Mouse (Mus musculus): ENCODE measurements at regions not wholly inside any gene's neighbourhood (a gene's known extent, or its start where the extent isn't known, plus 50 kb on each side); places are given as distances from the start of the nearest gene placed in this dataset.

- TF ChIP-seq GATA1 (IDR thresholded peaks at IDR 0.05; ENCODE audit: borderline replicate concordance, low read length), result no peak
- no peak for TF ChIP-seq TAL1 (conservative IDR thresholded peaks at IDR 0.05; ENCODE audit: low read depth, low read length)
- TF ChIP-seq POLR2AphosphoS5 (IDR thresholded peaks at IDR 0.05; ENCODE audit: insufficient replicate concordance, low read depth, low read length), result no peak
- TF ChIP-seq GATA2 (IDR thresholded peaks at IDR 0.05; ENCODE audit: borderline replicate concordance, low read depth, low read length), result no peak
- TF ChIP-seq CTCF (IDR thresholded peaks at IDR 0.05; ENCODE audit: low read depth, low read length), result no peak
- Histone ChIP-seq H3K4me3 (ENCODE audit: low read depth, low read length) (no peak overlapping the region), H3K27me3 (ENCODE audit: insufficient read depth, low read length) (no peaks in the 10 kb centered on the region), H3K9me3 (replicated peaks) (peaks cover 50% of the 10 kb centered on the region), H3K36me3 (replicated peaks) (no peaks in the 10 kb centered on the region), H3K4me1 (ENCODE audit: insufficient read depth, low read depth, low read length) (no peaks in the 10 kb centered on the region)
- DNase-seq (ENCODE audit: low spot score), result no peak
- no peak for ATAC-seq (ENCODE audit: extremely low read depth, insufficient number of reproducible peaks, low FRiP score, poor library complexity, severe bottlenecking)
Measured at GRCm38 (mm10) chr7:117259674-117260294, 121.0 kb upstream of the Xylt1 start.

GRCm38 (mm10) chr7:117260596-117260995, 120.2 kb upstream of the Xylt1 start:
- no peaks in the 10 kb centered on the region for H3K36me3 ChIP-seq (replicated peaks)
- H3K4me1 ChIP-seq (ENCODE audit: insufficient read depth, low read depth, low read length), result no peaks in the 10 kb centered on the region
- TF ChIP-seq CTCF (IDR thresholded peaks at IDR 0.05; ENCODE audit: low read depth, low read length), result no peak
- TF ChIP-seq GATA1 (IDR thresholded peaks at IDR 0.05; ENCODE audit: borderline replicate concordance, low read length), result no peak
- no peak for TF ChIP-seq GATA2 (IDR thresholded peaks at IDR 0.05; ENCODE audit: borderline replicate concordance, low read depth, low read length)
- no peak for TF ChIP-seq TAL1 (conservative IDR thresholded peaks at IDR 0.05; ENCODE audit: low read depth, low read length)
- TF ChIP-seq POLR2AphosphoS5 (IDR thresholded peaks at IDR 0.05; ENCODE audit: insufficient replicate concordance, low read depth, low read length), result no peak
- H3K27me3 ChIP-seq (ENCODE audit: insufficient read depth, low read length), result no peaks in the 10 kb centered on the region
- peaks cover 51% of the 10 kb centered on the region for H3K9me3 ChIP-seq (replicated peaks)
- H3K4me3 ChIP-seq (ENCODE audit: low read depth, low read length), result no peak overlapping the region
- no peak for ATAC-seq (ENCODE audit: extremely low read depth, insufficient number of reproducible peaks, low FRiP score, poor library complexity, severe bottlenecking)
- no peak for DNase-seq (ENCODE audit: low spot score)

- H3K4me1 ChIP-seq (ENCODE audit: insufficient read depth, low read depth, low read length), result no peaks in the 10 kb centered on the region
- no peaks in the 10 kb centered on the region for H3K27me3 ChIP-seq (ENCODE audit: insufficient read depth, low read length)
- DNase-seq (ENCODE audit: low spot score) (no peak), ATAC-seq (ENCODE audit: extremely low read depth, insufficient number of reproducible peaks, low FRiP score, poor library complexity, severe bottlenecking) (no peak)
- H3K9me3 ChIP-seq (replicated peaks), result peaks cover 55% of the 10 kb centered on the region
- TF ChIP-seq GATA2 (IDR thresholded peaks at IDR 0.05; ENCODE audit: borderline replicate concordance, low read depth, low read length) (no peak), GATA1 (IDR thresholded peaks at IDR 0.05; ENCODE audit: borderline replicate concordance, low read length) (no peak), CTCF (IDR thresholded peaks at IDR 0.05; ENCODE audit: low read depth, low read length) (no peak), TAL1 (conservative IDR thresholded peaks at IDR 0.05; ENCODE audit: low read depth, low read length) (no peak), POLR2AphosphoS5 (IDR thresholded peaks at IDR 0.05; ENCODE audit: insufficient replicate concordance, low read depth, low read length) (no peak)
- H3K4me3 ChIP-seq (ENCODE audit: low read depth, low read length), result no peak overlapping the region
- no peaks in the 10 kb centered on the region for H3K36me3 ChIP-seq (replicated peaks)
Measured at GRCm38 (mm10) chr7:117263126-117263525, 117.7 kb upstream of the Xylt1 start.

- peaks cover 55% of the 10 kb centered on the region for H3K9me3 ChIP-seq (replicated peaks)
- DNase-seq (ENCODE audit: low spot score) (no peak), ATAC-seq (ENCODE audit: extremely low read depth, insufficient number of reproducible peaks, low FRiP score, poor library complexity, severe bottlenecking) (no peak)
Measured at GRCm38 (mm10) chr7:117264341-117264740, 116.4 kb upstream of the Xylt1 start.

GRCm38 (mm10) chr7:117268096-117268495, 112.7 kb upstream of the Xylt1 start:
- no peaks in the 10 kb centered on the region for H3K4me1 ChIP-seq (ENCODE audit: insufficient read depth, low read depth, low read length)
- peaks cover 38% of the 10 kb centered on the region for H3K9me3 ChIP-seq (replicated peaks)
- ATAC-seq (ENCODE audit: extremely low read depth, insufficient number of reproducible peaks, low FRiP score, poor library complexity, severe bottlenecking) (no peak), DNase-seq (ENCODE audit: low spot score) (no peak)
- no peak overlapping the region for H3K4me3 ChIP-seq (ENCODE audit: low read depth, low read length)
- TF ChIP-seq TAL1 (conservative IDR thresholded peaks at IDR 0.05; ENCODE audit: low read depth, low read length) (no peak), POLR2AphosphoS5 (IDR thresholded peaks at IDR 0.05; ENCODE audit: insufficient replicate concordance, low read depth, low read length) (no peak)
- no peaks in the 10 kb centered on the region for H3K27me3 ChIP-seq (ENCODE audit: insufficient read depth, low read length)
- H3K36me3 ChIP-seq (replicated peaks), result no peaks in the 10 kb centered on the region

More at GRCm38 (mm10) chr7:117264341-117264740, 116.4 kb upstream of the Xylt1 start:
- Histone ChIP-seq H3K4me1 (ENCODE audit: insufficient read depth, low read depth, low read length) (no peaks in the 10 kb centered on the region), H3K4me3 (ENCODE audit: low read depth, low read length) (no peak overlapping the region), H3K36me3 (replicated peaks) (no peaks in the 10 kb centered on the region), H3K27me3 (ENCODE audit: insufficient read depth, low read length) (no peaks in the 10 kb centered on the region)
- TF ChIP-seq GATA2 (IDR thresholded peaks at IDR 0.05; ENCODE audit: borderline replicate concordance, low read depth, low read length) (no peak), POLR2AphosphoS5 (IDR thresholded peaks at IDR 0.05; ENCODE audit: insufficient replicate concordance, low read depth, low read length) (no peak), CTCF (IDR thresholded peaks at IDR 0.05; ENCODE audit: low read depth, low read length) (no peak), GATA1 (IDR thresholded peaks at IDR 0.05; ENCODE audit: borderline replicate concordance, low read length) (no peak), TAL1 (conservative IDR thresholded peaks at IDR 0.05; ENCODE audit: low read depth, low read length) (no peak)

- DNase-seq (ENCODE audit: low spot score) (no peak), ATAC-seq (ENCODE audit: extremely low read depth, insufficient number of reproducible peaks, low FRiP score, poor library complexity, severe bottlenecking) (no peak)
- Histone ChIP-seq H3K4me1 (ENCODE audit: insufficient read depth, low read depth, low read length) (no peaks in the 10 kb centered on the region), H3K36me3 (replicated peaks) (no peaks in the 10 kb centered on the region), H3K4me3 (ENCODE audit: low read depth, low read length) (no peak overlapping the region), H3K27me3 (ENCODE audit: insufficient read depth, low read length) (no peaks in the 10 kb centered on the region), H3K9me3 (replicated peaks) (peaks cover 29% of the 10 kb centered on the region)
- no peak for TF ChIP-seq CTCF (IDR thresholded peaks at IDR 0.05; ENCODE audit: low read depth, low read length)
- no peak for TF ChIP-seq POLR2AphosphoS5 (IDR thresholded peaks at IDR 0.05; ENCODE audit: insufficient replicate concordance, low read depth, low read length)
- no peak for TF ChIP-seq TAL1 (conservative IDR thresholded peaks at IDR 0.05; ENCODE audit: low read depth, low read length)
- no peak for TF ChIP-seq GATA2 (IDR thresholded peaks at IDR 0.05; ENCODE audit: borderline replicate concordance, low read depth, low read length)
- no peak for TF ChIP-seq GATA1 (IDR thresholded peaks at IDR 0.05; ENCODE audit: borderline replicate concordance, low read length)
Measured at GRCm38 (mm10) chr7:117269263-117269897, 111.4 kb upstream of the Xylt1 start.
